Mouse (Mus musculus) fat pad, adult 2 months (tissue): ENCODE data around the gene Clcn7.

Experiments
- DNase-seq: peaks from one replicate; pipeline ENCODE4 v3.0.0-alpha.2; 2011; ENCODE audit warnings: low read depth, low spot score; ENCODE audit errors: extremely low read depth

The Clcn7 gene

GRCm38 (mm10) chr17:25210006-25210405, 76.8 kb downstream of the Clcn7 start:
- no peak for DNase-seq

- DNase-seq: no peak
Observed at GRCm38 (mm10) chr17:25210680-25211466, 77.7 kb downstream of the Clcn7 start.

- no peak for DNase-seq
Observed at GRCm38 (mm10) chr17:25211705-25212104, 78.5 kb downstream of the Clcn7 start.
